Mouse (Mus musculus) forebrain, embryonic 13.5 days (tissue): ENCODE results near the gene Cfap43. TPM values are rescaled to one million over a fixed set of nuclear protein-coding genes. Genes with fewer than 3 reads are reported as not detected.

Source experiments
- ATAC-seq: fragments of 200-750 bp; cut with Nextera tagmentation; 2 replicates; pipeline ENCODE4 v1.8.0; 2017
- H3K27ac ChIP-seq: fragments of 300-500 bp; sonication (generic); 2 replicates; pipeline ENCODE4 v1.5.1; 2015; ENCODE audit warnings: inconsistent platforms, mild to moderate bottlenecking, moderate library complexity
- H3K27me3 ChIP-seq: fragments of 300-500 bp; sonication (generic); 2 replicates; pipeline ENCODE4 v1.6.1; 2015; ENCODE audit warnings: mild to moderate bottlenecking, inconsistent platforms
- H3K36me3 ChIP-seq: fragments of 300-500 bp; sonication (generic); 2 replicates; pipeline ENCODE4 v1.6.1; 2015; ENCODE audit warnings: mild to moderate bottlenecking, inconsistent platforms; ENCODE audit not compliant: poor library complexity, severe bottlenecking
- H3K4me1 ChIP-seq: fragments of 300-500 bp; sonication (generic); 2 replicates; pipeline ENCODE4 v1.6.1; 2015; ENCODE audit warnings: inconsistent platforms
- H3K4me2 ChIP-seq: fragments of 300-500 bp; sonication (generic); 2 replicates; pipeline ENCODE4 v1.6.1; 2015; ENCODE audit warnings: inconsistent platforms, mild to moderate bottlenecking, moderate library complexity
- H3K4me3 ChIP-seq: fragments of 300-500 bp; sonication (generic); 2 replicates; pipeline ENCODE4 v1.5.1; 2015; ENCODE audit warnings: mild to moderate bottlenecking, inconsistent platforms
- H3K9ac ChIP-seq: fragments of 300-500 bp; sonication (generic); 2 replicates; pipeline ENCODE4 v1.6.1; 2015; ENCODE audit warnings: mild to moderate bottlenecking, inconsistent platforms
- H3K9me3 ChIP-seq: fragments of 300-500 bp; sonication (generic); replicated peaks from 2 replicates; pipeline ENCODE4 v1.6.1; 2016; ENCODE audit warnings: inconsistent platforms
- WGBS: fragments of 180-500 bp; shearing (Covaris S2); methylation state at CpG from one replicate; pipeline ENCODE4 v1.1.7; 2015; 5-methylcytosine and 5-hydroxymethylcytosine counted together
- polyA plus RNA-seq: library from polyadenylated mRNA; unstranded; fragments of >200 nt; fragmentation: Nextera tagmentation; extraction: Ambion mirVana; gene quantifications from 2 replicates; pipeline ENCODE4 v1.2.1, GENCODE M21; 2015

Gene Cfap43
- polyA plus RNA-seq = 0.66 and 0.82 TPM in 2 replicates

DNA sequence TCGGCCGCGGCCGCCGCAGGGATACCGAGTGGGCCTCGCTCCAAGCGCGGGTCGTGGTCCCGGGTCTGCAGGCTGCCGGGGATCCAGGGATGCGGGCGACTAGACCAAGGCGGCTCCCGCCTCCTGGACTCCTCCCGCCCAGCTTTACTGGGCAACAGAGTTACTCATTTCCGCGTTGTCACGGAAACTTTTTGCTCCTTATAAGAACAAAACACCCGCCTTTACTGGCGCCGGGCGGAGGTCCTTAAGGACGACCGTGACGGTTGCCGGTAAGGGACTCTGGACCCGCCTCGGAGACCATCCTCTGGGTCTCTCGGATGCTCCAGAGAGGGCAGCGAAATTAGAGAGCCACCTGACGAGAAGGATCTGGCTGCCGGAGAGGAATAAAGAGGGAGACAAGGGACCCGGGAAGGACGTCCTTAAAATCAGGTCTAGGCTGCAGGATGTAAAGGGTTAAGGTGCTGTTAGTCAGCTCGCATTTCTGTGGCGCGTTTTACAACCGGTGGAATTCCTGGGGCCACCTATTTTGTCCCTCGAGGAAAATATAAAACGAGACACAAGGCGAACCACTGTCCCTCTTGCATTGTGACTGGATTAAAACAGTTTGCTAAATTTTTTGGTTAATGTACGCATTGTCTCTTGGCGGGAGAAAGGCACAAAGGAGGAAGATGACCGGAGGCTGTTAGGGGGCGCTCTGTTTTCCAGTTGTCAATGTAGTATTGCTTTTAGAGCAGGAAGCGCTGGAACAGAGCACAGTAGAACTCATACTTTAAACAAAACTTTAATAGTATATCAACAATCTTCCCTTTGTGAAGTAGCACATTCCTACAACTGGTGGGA is at the start of gene Cfap43, which contains the start of gene Itprip:
Cfap43 (minus strand) TSS at position 162 of the 840 bp plus-strand sequence.
Itprip (minus strand) TSS at position 174 of the 840 bp plus-strand sequence.
- peak within 1 kb of the TSS; percentile 91 for H3K9ac ChIP-seq
- H3K27ac ChIP-seq = peak within 1 kb of the TSS; percentile 81
- no peaks in the 10 kb centered on the region for H3K27me3 ChIP-seq
- peak; percentile 78 for ATAC-seq
- H3K4me2 ChIP-seq = peak within 1 kb of the TSS; percentile 87
- H3K4me3 ChIP-seq = peak within 1 kb of the TSS; percentile 81
- H3K36me3 ChIP-seq = no peaks in the 10 kb centered on the region
- no peaks in the 10 kb centered on the region for H3K9me3 ChIP-seq
- peaks cover 37% of the 10 kb centered on the region for H3K4me1 ChIP-seq
- under 1% methylated on average over 48 of the region's 48 CpGs for WGBS

DNA sequence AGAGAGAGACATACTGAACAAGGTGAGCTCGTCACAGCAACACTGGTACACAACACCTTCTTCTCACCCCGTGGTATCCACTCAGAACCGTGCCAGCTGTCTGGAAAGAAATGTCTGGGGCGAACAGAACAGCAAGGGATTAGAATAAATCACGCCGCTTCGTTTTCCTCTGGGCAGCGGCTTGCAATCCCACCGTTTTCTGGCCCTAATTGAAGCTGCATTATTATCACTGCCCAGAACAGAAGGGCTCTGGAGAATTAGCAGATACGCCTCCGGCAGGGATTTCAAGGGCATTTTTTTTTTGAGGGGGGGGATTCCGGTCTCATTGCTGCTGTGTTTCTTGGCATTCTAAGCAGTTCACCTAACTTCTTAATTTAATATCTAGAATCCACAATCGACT is 39.1 kb upstream of the Cfap43 start:
- no peaks in the 10 kb centered on the region for H3K36me3 ChIP-seq
- H3K27me3 ChIP-seq = no peaks in the 10 kb centered on the region
- no peak overlapping the region for H3K9ac ChIP-seq
- 50% methylated on average over 13 of the region's 13 CpGs for WGBS
- no peak overlapping the region for H3K27ac ChIP-seq
- H3K9me3 ChIP-seq = no peaks in the 10 kb centered on the region
- H3K4me3 ChIP-seq = no peak overlapping the region
- no peak overlapping the region for H3K4me2 ChIP-seq
- ATAC-seq = no peak
- peaks cover 6% of the 10 kb centered on the region for H3K4me1 ChIP-seq

DNA sequence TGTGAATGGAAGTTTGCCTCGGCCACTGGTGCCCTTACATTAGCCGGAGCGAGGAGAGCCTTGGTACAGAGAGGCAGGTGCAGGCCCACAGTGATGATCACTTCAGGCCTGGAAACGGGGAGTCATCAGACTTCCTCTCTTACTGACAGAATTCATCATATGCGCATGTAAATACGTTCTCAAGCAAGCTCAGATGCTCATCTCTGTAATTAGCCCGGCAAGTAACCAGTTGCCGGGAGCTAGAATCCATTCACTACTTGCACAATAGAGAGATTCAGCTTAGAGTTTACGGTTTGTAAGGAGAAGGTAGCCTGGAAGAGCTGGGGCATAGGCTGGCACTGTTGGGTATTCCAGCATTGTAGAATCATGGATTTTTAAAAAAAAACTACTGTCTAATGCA is 34.1 kb upstream of the Cfap43 start:
- Histone ChIP-seq H3K27ac (peak overlapping the region; percentile 25), H3K4me2 (no peak overlapping the region), H3K4me1 (peaks cover 12% of the 10 kb centered on the region), H3K9me3 (no peaks in the 10 kb centered on the region), H3K4me3 (no peak overlapping the region), H3K36me3 (no peaks in the 10 kb centered on the region), H3K9ac (no peak overlapping the region), H3K27me3 (no peaks in the 10 kb centered on the region)
- no peak; the same call in 1 of the 2 replicates for ATAC-seq
- 42% methylated on average over 9 of the region's 9 CpGs for WGBS

DNA sequence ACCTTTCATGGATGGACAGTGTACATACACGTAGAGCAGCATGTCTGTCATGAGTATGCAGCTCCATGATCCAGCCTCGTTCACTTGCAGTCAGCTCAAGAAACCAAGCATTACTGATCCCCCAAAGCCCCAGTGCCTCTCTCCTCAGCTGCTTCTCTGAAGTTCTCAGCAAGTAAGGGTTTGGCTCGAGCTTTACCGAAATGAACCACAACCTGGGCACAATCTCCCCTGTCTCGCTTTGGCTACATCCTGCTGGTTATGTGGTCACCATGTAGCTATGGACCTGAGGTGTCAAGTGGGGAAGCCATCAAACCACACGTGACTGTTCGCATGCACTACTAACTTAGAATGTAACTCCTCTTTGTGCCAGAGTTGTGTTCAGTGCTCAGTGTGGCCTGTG is 31.9 kb upstream of the Cfap43 start:
- no peak overlapping the region for H3K4me2 ChIP-seq
- H3K9ac ChIP-seq = no peak overlapping the region
- no peak overlapping the region for H3K4me3 ChIP-seq
- H3K4me1 ChIP-seq = peaks cover 9% of the 10 kb centered on the region
- no peaks in the 10 kb centered on the region for H3K9me3 ChIP-seq
- H3K27me3 ChIP-seq = no peaks in the 10 kb centered on the region
- ATAC-seq = no peak
- 87% methylated on average over 7 of the region's 7 CpGs for WGBS
- H3K27ac ChIP-seq = no peak overlapping the region
- H3K36me3 ChIP-seq = no peaks in the 10 kb centered on the region

DNA sequence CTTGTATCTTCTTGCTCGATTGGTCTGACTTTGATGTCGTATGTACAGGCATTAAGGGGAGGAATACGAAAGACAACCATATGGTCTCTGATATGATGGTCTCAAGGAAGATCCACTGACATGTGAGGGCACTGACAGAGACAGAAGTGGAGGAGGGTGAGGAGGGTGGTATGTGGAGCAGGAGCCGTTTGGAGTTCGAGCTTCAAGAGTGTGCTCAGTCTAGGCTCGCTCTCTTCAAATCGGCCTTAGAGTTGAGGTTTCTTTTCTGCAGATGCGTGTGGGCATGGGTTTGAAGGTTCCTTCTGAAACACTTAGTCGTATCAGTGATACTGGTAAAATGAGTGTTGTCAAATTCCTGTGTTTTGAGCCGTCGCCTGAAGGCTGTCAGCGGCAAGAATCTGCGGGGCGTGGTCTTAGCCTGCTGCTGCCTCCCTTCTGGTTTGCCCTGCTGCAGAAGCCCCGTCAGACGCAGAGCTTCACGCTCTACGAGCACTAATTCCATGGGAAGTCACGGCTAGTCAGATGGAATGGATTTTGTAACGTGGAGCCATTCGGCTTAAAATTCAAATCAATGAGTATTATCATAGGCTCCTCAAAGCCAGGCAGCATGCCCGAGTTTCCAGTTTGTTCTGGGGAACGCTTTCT is 27.9 kb upstream of the Cfap43 start:
- no peak overlapping the region for H3K9ac ChIP-seq
- H3K36me3 ChIP-seq = no peaks in the 10 kb centered on the region
- H3K27ac ChIP-seq = no peak overlapping the region
- WGBS = 65% methylated on average over 23 of the region's 23 CpGs
- no peaks in the 10 kb centered on the region for H3K27me3 ChIP-seq
- no peaks in the 10 kb centered on the region for H3K9me3 ChIP-seq
- no peaks in the 10 kb centered on the region for H3K4me1 ChIP-seq
- 0 out of 2 replicates have a peak, but pooled peaks have one; percentile 48 for ATAC-seq
- H3K4me2 ChIP-seq = peak overlapping the region; percentile 12; the same call in 1 of the 2 replicates
- H3K4me3 ChIP-seq = no peak overlapping the region

DNA sequence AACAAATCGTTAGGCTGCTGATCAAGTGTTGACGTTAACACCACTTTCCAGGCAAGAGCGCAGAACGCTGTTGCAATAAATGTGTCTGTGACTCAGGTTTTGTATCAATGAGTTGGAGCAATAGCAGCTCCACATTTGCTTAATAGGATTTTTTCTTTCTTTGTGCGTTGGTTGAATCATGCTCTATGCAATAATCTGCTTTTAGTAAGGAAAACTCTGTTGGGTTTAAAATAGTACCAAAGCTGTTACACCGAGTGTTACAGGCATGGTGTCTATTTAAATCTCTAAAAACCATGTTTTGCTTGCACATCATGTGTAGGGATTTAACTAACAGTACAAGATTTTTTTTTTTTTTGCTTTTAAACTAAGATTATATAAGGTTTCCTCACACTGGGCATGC is 20.3 kb upstream of the Cfap43 start:
- H3K4me1 ChIP-seq = peaks cover 15% of the 10 kb centered on the region
- no peak overlapping the region for H3K4me2 ChIP-seq
- H3K9me3 ChIP-seq = no peaks in the 10 kb centered on the region
- no peak overlapping the region for H3K9ac ChIP-seq
- no peaks in the 10 kb centered on the region for H3K27me3 ChIP-seq
- no peak overlapping the region for H3K27ac ChIP-seq
- no peak for ATAC-seq
- no peak overlapping the region for H3K4me3 ChIP-seq
- WGBS = 53% methylated on average over 6 of the region's 6 CpGs
- no peaks in the 10 kb centered on the region for H3K36me3 ChIP-seq

DNA sequence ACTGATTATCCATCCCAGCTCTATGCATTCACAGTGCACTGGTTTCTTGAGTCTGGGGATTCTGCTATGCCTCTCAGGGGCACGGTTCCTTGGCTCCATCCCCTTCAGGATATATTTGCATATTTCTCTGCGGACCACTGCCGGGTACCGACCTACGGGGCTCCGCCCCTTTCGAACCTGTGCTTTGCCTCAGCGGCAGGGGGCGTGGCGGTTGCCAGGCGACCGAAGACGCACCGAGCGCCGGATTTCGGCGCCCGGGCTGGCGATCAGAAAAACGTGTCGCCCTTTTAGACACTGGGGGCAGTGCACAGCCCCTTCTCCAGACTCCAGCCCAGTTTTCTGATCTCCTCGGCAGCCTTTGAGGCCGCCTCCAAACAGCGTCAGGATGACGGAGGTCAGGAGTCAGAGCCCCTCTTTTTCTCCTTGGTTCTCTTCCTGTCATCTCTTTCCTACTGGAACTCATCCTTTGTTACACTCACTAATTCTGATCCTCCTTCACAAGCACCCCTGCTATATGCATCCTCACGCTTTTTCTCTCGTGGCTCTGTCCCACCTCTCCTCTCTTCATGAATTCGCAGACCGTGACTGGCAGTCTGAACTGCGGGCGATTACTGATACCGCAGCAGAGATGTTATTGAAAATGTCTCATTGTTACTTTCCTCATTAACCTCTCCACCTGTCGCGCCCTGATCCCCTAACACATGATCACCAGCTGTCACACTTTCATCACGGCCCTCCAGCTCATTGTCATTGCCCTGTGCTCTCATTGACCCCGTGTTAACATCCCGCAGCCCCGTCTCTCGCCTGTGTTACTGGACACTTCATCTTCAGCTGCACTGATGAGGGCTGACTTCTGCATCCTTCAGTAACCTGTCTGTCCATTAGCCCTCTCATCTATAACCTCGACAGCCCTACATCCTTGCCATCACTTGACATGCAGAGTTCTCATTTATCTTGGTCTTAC is 18.6 kb upstream of the Cfap43 start, which contains the start of gene Cfap58:
Cfap58 (plus strand) TSS at position 233 of the 964 bp plus-strand sequence.
- Histone ChIP-seq H3K4me2 (peak within 1 kb of the TSS; percentile 65), H3K27me3 (no peaks in the 10 kb centered on the region), H3K27ac (no peak within 1 kb of the TSS), H3K36me3 (no peaks in the 10 kb centered on the region), H3K9me3 (no peaks in the 10 kb centered on the region), H3K9ac (peak within 1 kb of the TSS; percentile 53), H3K4me1 (peaks cover 15% of the 10 kb centered on the region), H3K4me3 (peak within 1 kb of the TSS; percentile 43)
- peak; percentile 91 for ATAC-seq
- 3% methylated on average over 41 of the region's 41 CpGs for WGBS

DNA sequence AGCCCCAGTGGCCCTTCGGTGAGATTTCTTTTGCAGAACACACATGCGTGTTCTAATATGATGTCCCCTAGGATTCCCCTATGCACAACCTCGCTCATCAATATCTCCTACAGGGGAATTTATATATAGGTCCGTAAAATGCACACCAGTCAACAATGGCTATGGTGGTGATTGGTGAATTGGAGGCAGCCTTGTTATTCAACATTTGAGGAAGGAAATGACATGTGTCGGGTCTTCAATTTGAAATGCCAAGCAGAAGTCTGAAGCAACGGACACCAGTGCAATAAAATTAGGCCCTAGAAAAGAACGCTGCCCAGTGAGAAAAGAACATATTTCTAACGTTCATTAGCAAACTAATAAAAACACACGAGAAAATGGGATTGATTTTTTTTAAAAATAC is 17.9 kb upstream of the Cfap43 start:
- Histone ChIP-seq H3K9ac (no peak overlapping the region), H3K27ac (no peak overlapping the region), H3K9me3 (no peaks in the 10 kb centered on the region), H3K36me3 (no peaks in the 10 kb centered on the region), H3K4me2 (peak overlapping the region; percentile 65), H3K4me3 (peak overlapping the region; percentile 43), H3K4me1 (peaks cover 15% of the 10 kb centered on the region), H3K27me3 (no peaks in the 10 kb centered on the region)
- ATAC-seq = no peak
- 66% methylated on average over 9 of the region's 9 CpGs for WGBS

DNA sequence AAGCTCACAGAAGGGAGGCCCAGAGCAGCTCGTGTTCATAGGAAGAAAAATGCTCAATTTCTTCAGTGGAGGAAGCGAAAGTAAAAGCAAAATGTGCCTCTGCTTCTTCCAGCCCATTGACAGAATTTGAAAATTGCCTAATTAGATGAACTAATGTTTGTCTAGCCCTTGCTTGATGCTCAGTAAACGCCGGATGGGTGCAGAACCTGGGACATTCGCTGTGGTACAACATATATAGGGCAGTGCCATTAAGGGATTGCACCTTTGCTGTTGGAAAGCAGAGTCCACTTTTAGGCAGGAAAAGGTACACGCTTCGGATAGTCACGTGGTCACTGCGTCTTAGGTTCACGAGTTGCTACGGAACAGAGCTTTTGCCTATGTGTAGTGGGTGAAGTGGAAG is 17.4 kb upstream of the Cfap43 start:
- WGBS = 91% methylated on average over 11 of the region's 11 CpGs
- Histone ChIP-seq H3K4me3 (no peak overlapping the region), H3K27ac (no peak overlapping the region), H3K36me3 (no peaks in the 10 kb centered on the region), H3K9ac (no peak overlapping the region), H3K4me1 (peaks cover 15% of the 10 kb centered on the region), H3K4me2 (no peak overlapping the region), H3K9me3 (no peaks in the 10 kb centered on the region), H3K27me3 (no peaks in the 10 kb centered on the region)
- ATAC-seq = no peak

DNA sequence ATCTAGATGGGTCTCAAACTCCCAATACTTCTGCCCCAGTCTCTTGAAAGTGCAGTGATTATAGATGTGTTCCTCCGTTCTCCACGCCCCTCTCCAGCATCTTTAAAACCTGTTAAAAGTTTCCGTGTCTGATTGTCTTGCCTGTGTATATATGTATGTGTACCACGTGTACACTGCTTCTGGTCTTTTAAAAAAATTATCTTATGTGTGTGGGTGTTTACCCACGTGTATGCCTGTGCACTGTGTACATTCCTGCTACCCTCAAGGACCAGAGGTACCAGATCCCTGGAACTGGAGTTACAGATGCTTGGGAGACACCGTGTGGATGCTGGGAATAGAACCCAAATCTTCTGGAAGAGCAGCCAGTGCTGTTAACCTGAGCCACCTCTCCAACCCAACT is 16.4 kb upstream of the Cfap43 start:
- H3K4me3 ChIP-seq = no peak overlapping the region
- H3K36me3 ChIP-seq = no peaks in the 10 kb centered on the region
- H3K9me3 ChIP-seq = no peaks in the 10 kb centered on the region
- peaks cover 15% of the 10 kb centered on the region for H3K4me1 ChIP-seq
- no peak overlapping the region for H3K9ac ChIP-seq
- H3K4me2 ChIP-seq = no peak overlapping the region
- no peak overlapping the region for H3K27ac ChIP-seq
- H3K27me3 ChIP-seq = no peaks in the 10 kb centered on the region
- ATAC-seq = no peak
- 87% methylated on average over 6 of the region's 6 CpGs for WGBS

DNA sequence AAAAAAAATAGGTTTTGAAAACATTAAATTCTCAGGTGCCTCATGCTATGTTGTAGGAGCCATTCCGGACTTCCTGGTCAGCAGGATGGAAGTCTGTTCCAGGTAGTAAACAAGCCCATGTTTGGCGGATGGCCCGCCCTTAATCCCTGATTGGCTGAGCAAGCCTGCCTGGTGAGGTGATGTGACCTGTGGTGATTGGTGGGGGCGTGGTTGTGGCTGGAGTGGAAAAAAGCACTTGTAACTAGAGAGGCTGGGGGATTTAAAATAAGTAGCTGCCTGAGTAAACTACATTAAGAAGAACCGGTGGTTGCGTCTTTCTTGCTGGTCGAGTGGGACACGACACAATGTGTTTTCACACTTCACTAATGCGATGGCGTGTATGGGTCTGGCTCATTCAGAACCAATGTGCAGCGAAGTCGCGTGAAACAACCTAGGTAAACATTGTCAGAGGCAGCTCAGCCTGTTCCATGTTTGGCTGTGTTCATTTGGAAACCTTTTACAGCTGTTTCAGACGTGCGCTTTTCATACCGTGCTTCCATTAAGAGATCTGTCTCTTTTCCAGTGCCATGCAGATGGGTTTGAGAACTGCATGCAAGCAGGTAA is 15.7 kb upstream of the Cfap43 start:
- H3K4me3 ChIP-seq = no peak overlapping the region
- no peaks in the 10 kb centered on the region for H3K27me3 ChIP-seq
- no peak overlapping the region for H3K4me2 ChIP-seq
- H3K9me3 ChIP-seq = no peaks in the 10 kb centered on the region
- 72% methylated on average over 16 of the region's 16 CpGs for WGBS
- H3K27ac ChIP-seq = no peak overlapping the region
- no peaks in the 10 kb centered on the region for H3K36me3 ChIP-seq
- no peak overlapping the region for H3K9ac ChIP-seq
- H3K4me1 ChIP-seq = peaks cover 15% of the 10 kb centered on the region
- no peak for ATAC-seq
